In the genomic region with DNA sequence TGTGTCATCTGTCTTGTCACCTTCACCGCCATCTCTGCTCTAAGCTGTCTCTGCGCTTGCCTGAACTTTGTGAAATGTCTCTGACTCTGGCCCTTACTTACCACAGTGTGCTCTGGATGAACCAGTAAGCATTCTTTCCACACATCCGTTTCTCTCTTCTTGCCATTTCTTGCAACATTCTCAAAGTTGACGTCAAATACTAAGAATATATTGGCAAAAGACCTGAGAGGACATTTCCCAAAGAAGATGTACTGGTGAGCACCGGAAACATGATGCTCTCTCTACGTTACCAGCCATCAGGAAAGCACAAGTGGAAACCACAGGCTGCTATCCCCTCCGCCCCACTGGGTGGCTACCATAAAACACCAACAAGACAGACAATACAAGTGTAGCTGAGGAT, we compare ENCODE assay signal across 24 mouse cellular contexts. TPM values are rescaled to one million over a fixed set of nuclear protein-coding genes. Genes with fewer than 3 reads are reported as not detected.
DNase-seq lines count a peak whose midpoint lies in the region; ATAC-seq and TF ChIP-seq lines count a peak whose summit lies in the region.
"Had no signal": no experiment of that assay in that cellular context is flagged by ENCODE, and none has a peak within 500 bp of the region (broad histone marks: within the 10 kb centered on the region; RNA-seq: fewer than 3 reads in every experiment).

No protein-coding gene starts in this region.

- ATAC-seq in liver, postnatal 0 days: no peak
- ATAC-seq in liver, embryonic 12.5 days: no peak
- peak; percentile 62 for ATAC-seq in megakaryocyte progenitor cell, adult 5-6 weeks (replicated peaks; ENCODE audit: poor library complexity)
- ATAC-seq: forebrain, embryonic 14.5 days; hindbrain, postnatal 0 days had no signal

- no peak overlapping the region for H3K9ac ChIP-seq in liver, postnatal 0 days (replicated peaks)
- no peak overlapping the region for H3K9ac ChIP-seq in liver, embryonic 12.5 days
- H3K9ac ChIP-seq: limb, embryonic 12.5 days; neural tube, embryonic 13.5 days had no signal

- TF ChIP-seq CTCF in liver, postnatal 0 days (IDR thresholded peaks at IDR 0.05; ENCODE audit: low read depth): no peak

- no peak overlapping the region for H3K4me3 ChIP-seq in liver, postnatal 0 days (ENCODE audit: low read depth, low read length)
- no peak overlapping the region for H3K4me3 ChIP-seq in liver, embryonic 12.5 days
- H3K4me3 ChIP-seq: erythroblast, embryonic 14.5 days; heart, embryonic 10.5 days; limb, embryonic 12.5 days; neural tube, embryonic 13.5 days had no signal

- H3K4me1 ChIP-seq in liver, postnatal 0 days (ENCODE audit: insufficient read depth): peaks cover 36% of the 10 kb centered on the region
- H3K4me1 ChIP-seq in liver, embryonic 12.5 days: peaks cover 5% of the 10 kb centered on the region; the same call in 1 of the 2 replicates
- H3K4me1 ChIP-seq: neural tube, embryonic 13.5 days had no signal

- WGBS in liver, postnatal 0 days (ENCODE audit: insufficient replicate concordance): 67% methylated on average over 7 of the region's 7 CpGs
- WGBS in liver, embryonic 12.5 days (ENCODE audit: insufficient replicate concordance): 68% methylated on average over 7 of the region's 7 CpGs

- no peaks in the 10 kb centered on the region for H3K27me3 ChIP-seq in liver, postnatal 0 days (ENCODE audit: insufficient read depth, low read length)
- H3K27me3 ChIP-seq in liver, embryonic 12.5 days (replicated peaks): no peaks in the 10 kb centered on the region
- H3K27me3 ChIP-seq: limb, embryonic 12.5 days had no signal

- no peak for DNase-seq in liver, postnatal 0 days
- peak; percentile 84 for DNase-seq in CD4-positive helper T cell, adult 2 months (ENCODE audit: low read depth, low spot score)
- peak; percentile 88 for DNase-seq in T-cell, adult 2 months (ENCODE audit: low spot score)
- no peak for DNase-seq in adrenal gland, adult 2 months
- DNase-seq in right cerebral cortex, postnatal 4 days: no peak
- DNase-seq: adrenal gland, postnatal 10 days; cerebellum, adult 11-12 months; gastrocnemius, postnatal 14 days; heart, postnatal 36 days; kidney, postnatal 36 days; right cerebral cortex, postnatal 14 days had no signal

- peak; percentile 75; the same call in 1 of the 2 replicates for TF ChIP-seq EP300 in liver, postnatal 0 days (IDR thresholded peaks at IDR 0.05; ENCODE audit: low read depth)

- H3K36me3 ChIP-seq in liver, postnatal 0 days (replicated peaks; ENCODE audit: insufficient read depth, low read length): no peaks in the 10 kb centered on the region
- no peaks in the 10 kb centered on the region for H3K36me3 ChIP-seq in liver, embryonic 12.5 days
- H3K36me3 ChIP-seq: heart, embryonic 10.5 days; limb, embryonic 12.5 days; neural tube, embryonic 13.5 days had no signal

- no peaks in the 10 kb centered on the region for H3K9me3 ChIP-seq in liver, postnatal 0 days (ENCODE audit: low read length)
- H3K9me3 ChIP-seq in liver, embryonic 12.5 days (replicated peaks): no peaks in the 10 kb centered on the region
- H3K9me3 ChIP-seq: heart, embryonic 10.5 days; limb, embryonic 12.5 days; neural tube, embryonic 13.5 days had no signal

- H3K27ac ChIP-seq in liver, postnatal 0 days (ENCODE audit: low read depth): peak overlapping the region; percentile 87; the same call in 1 of the 2 replicates
- H3K27ac ChIP-seq in liver, embryonic 12.5 days: no peak overlapping the region
- H3K27ac ChIP-seq: heart, embryonic 10.5 days; hindbrain, postnatal 0 days; limb, embryonic 12.5 days; neural tube, embryonic 13.5 days had no signal

- no peak overlapping the region for H3K4me2 ChIP-seq in liver, postnatal 0 days (ENCODE audit: low read depth, low read length)
- H3K4me2 ChIP-seq in liver, embryonic 12.5 days: no peak overlapping the region
- H3K4me2 ChIP-seq: limb, embryonic 12.5 days; midbrain, embryonic 11.5 days; neural tube, embryonic 13.5 days had no signal

RNA-seq across cellular contexts. Expression of a gene that starts 10.1 kb away (rescaled TPM):
- 4.5 and 4.7 TPM in 2 replicates for polyA plus RNA-seq in liver, postnatal 0 days (2015; fragmentation: Nextera tagmentation; extraction: Ambion mirVana)
- polyA plus RNA-seq in liver, embryonic 12.5 days (2016; fragmentation: Nextera tagmentation; extraction: Ambion mirVana): 0.12 and 0.24 TPM in 2 replicates
- 0.20 and 0.94 TPM in 2 replicates for total RNA-seq in megakaryocyte progenitor cell, adult 5-6 weeks (2015)
- total RNA-seq in megakaryocyte progenitor cell, adult 5-6 weeks (2017): 0.20 and 0.21 TPM in 2 replicates
- not detected for total RNA-seq in adrenal gland, adult 2 months (2021)
- polyA plus RNA-seq in adrenal gland, adult 2 months (2012; rRNA removed): 0.04 and 0.07 TPM in 2 replicates
- polyA plus RNA-seq: erythroblast, embryonic 14.5 days had no signal

RNA-seq across cellular contexts. Expression of a gene that starts 19.7 kb away (rescaled TPM):
- not detected in 2 replicates for polyA plus RNA-seq in liver, postnatal 0 days (2015; fragmentation: Nextera tagmentation; extraction: Ambion mirVana)
- polyA plus RNA-seq in liver, embryonic 12.5 days (2016; fragmentation: Nextera tagmentation; extraction: Ambion mirVana): not detected in 2 replicates
- total RNA-seq in megakaryocyte progenitor cell, adult 5-6 weeks (2015): not detected in 2 replicates
- total RNA-seq in megakaryocyte progenitor cell, adult 5-6 weeks (2017): not detected in 2 replicates
- total RNA-seq in adrenal gland, adult 2 months (2021): not detected
- polyA plus RNA-seq in adrenal gland, adult 2 months (2012; rRNA removed): not detected in 2 replicates
- total RNA-seq: monocyte, adult 5-6 weeks had no signal
- polyA plus RNA-seq: C2C12; embryonic facial prominence, embryonic 11.5 days; erythroblast, embryonic 14.5 days; forebrain, embryonic 14.5 days; heart, embryonic 10.5 days; hindbrain, postnatal 0 days; limb, embryonic 12.5 days; liver, embryonic 16.5 days; midbrain, embryonic 11.5 days; neural tube, embryonic 13.5 days had no signal

Comparison
In these comparisons a context has a peak if more than half of its experiments do, and no peak if none do; other contexts are left out.
1. DNase-seq: peak in CD4-positive helper T cell, adult 2 months (single experiment) and T-cell, adult 2 months (single experiment); none in liver, postnatal 0 days (single experiment), adrenal gland, adult 2 months (single experiment) and right cerebral cortex, postnatal 4 days (single experiment).